Mouse (Mus musculus): ENCODE measurements around the gene Smurf1. TPM values are rescaled to one million over a fixed set of nuclear protein-coding genes. Genes with fewer than 3 reads are reported as not detected.
A peak's percentile ranks its signal among the peaks of the same experiment; 100 is the strongest.

The Smurf1 gene
- polyA plus RNA-seq, 1 experiment: 14.4 TPM

DNA sequence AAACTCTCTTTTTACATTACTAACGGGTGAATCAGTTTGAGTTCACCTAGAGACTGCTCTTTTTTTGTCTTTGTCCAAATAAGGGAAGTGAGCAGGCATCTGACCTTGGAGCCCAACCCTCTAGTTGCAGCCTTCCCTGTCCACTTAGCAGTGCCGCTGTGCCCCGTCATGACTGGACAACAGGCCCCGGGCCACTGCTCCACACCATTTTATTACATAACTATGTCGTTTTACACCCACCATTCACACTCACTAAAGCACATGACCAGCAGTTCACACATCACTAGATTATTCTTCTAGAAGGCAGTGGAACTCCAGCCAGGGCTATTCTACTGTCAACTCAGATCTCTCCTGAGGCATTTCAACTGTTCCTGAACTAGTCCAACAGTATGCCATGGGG lies 33.8 kb downstream of the Smurf1 start:
- no peak overlapping the region for H3K27ac ChIP-seq (ENCODE audit: insufficient read depth, low read depth, low read length)
- peaks cover 23% of the 10 kb centered on the region for H3K4me1 ChIP-seq (ENCODE audit: control insufficient read depth, insufficient read depth, low read length)
- 44% methylated on average over 5 of the region's 5 CpGs for WGBS
- H3K4me3 ChIP-seq (ENCODE audit: insufficient read depth, low read depth, low read length): no peak overlapping the region
- H3K27me3 ChIP-seq (replicated peaks; ENCODE audit: control insufficient read depth, insufficient read depth, low read length): no peaks in the 10 kb centered on the region
- DNase-seq: peak; percentile 35
- TF ChIP-seq CTCF (conservative IDR thresholded peaks at IDR 0.05; ENCODE audit: insufficient read depth, insufficient read length, low read depth, low read length): no peak
- TF ChIP-seq POLR2A (IDR thresholded peaks at IDR 0.05; ENCODE audit: low read depth, low read length): no peak
- no peaks in the 10 kb centered on the region for H3K36me3 ChIP-seq (ENCODE audit: control insufficient read depth, insufficient read depth, low read length)

DNA sequence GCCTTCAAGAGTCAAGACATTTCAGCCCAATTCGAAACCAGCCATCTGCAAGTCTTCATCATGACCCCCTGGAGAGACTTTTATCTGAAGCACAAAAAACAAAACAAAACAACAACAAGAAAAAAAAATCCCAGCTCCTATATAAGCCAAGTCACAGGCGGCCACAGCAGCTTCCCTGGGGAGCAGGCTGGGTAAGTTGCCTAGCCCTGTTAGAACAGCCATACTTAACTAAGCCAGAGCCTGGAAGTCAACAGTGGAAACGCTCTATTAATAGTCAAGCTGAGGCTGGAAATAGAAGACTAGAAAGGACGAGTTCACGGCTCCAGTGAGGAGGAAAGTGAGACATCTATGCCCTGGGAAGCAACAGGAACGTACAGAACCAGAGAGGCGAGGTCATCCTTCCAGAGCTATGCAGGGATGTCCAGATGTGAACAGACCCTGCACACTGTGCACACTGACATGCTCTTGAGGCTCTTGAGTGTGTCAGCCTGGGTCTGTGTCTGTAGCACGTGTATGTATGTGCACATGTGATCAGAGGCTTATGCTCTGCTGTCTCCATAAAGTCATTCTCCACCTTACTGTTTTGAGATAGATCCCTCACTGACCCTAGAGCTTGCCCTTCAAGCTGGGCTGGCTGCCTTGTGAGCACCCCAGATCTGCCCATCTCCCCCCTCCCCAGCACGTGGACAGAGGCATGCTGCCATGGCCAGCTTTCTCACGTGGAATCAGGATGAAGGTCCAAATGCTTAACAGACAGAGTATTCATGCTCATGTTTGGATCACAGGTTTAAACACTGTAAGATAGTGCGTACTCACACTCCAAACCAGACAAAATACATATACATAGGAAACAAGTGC lies 36.6 kb downstream of the Smurf1 start:
- no peak for TF ChIP-seq POLR2A (IDR thresholded peaks at IDR 0.05; ENCODE audit: low read depth, low read length)
- TF ChIP-seq CTCF (conservative IDR thresholded peaks at IDR 0.05; ENCODE audit: insufficient read depth, insufficient read length, low read depth, low read length): no peak
- no peaks in the 10 kb centered on the region for H3K36me3 ChIP-seq (ENCODE audit: control insufficient read depth, insufficient read depth, low read length)
- peak; percentile 58 for DNase-seq
- no peaks in the 10 kb centered on the region for H3K27me3 ChIP-seq (replicated peaks; ENCODE audit: control insufficient read depth, insufficient read depth, low read length)
- 33% methylated on average over 11 of the region's 11 CpGs for WGBS
- peaks cover 4% of the 10 kb centered on the region for H3K4me1 ChIP-seq (ENCODE audit: control insufficient read depth, insufficient read depth, low read length)
- H3K27ac ChIP-seq (ENCODE audit: insufficient read depth, low read depth, low read length): no peak overlapping the region; the same call in 1 of the 2 replicates
- no peak overlapping the region for H3K4me3 ChIP-seq (ENCODE audit: insufficient read depth, low read depth, low read length)

DNA sequence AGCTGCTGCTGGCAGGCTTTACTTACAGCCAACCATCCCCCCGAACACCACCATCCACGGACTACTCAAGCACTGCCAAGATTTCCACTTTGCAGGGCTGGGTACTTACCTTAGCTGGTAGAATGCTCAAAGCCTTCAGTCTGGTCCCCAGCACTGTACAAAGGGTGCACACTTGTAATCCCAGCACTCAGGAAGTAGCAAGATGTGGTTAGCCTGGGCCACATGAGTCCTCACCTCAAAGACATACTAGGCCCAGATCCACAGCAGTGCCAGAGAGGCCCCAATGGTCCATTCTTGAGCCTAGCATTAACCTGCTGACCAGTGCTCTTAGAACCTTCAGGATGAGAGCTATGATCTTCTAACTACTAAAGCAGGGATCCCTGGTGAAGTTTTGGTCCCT lies 39.4 kb downstream of the Smurf1 start:
- no peak overlapping the region for H3K4me3 ChIP-seq (ENCODE audit: insufficient read depth, low read depth, low read length)
- no peaks in the 10 kb centered on the region for H3K27me3 ChIP-seq (replicated peaks; ENCODE audit: control insufficient read depth, insufficient read depth, low read length)
- TF ChIP-seq CTCF (conservative IDR thresholded peaks at IDR 0.05; ENCODE audit: insufficient read depth, insufficient read length, low read depth, low read length): no peak
- TF ChIP-seq POLR2A (IDR thresholded peaks at IDR 0.05; ENCODE audit: low read depth, low read length): no peak
- H3K36me3 ChIP-seq (ENCODE audit: control insufficient read depth, insufficient read depth, low read length): no peaks in the 10 kb centered on the region
- DNase-seq: no peak
- 90% methylated on average over 2 of the region's 2 CpGs for WGBS
- no peak overlapping the region for H3K27ac ChIP-seq (ENCODE audit: insufficient read depth, low read depth, low read length)
- H3K4me1 ChIP-seq (ENCODE audit: control insufficient read depth, insufficient read depth, low read length): peaks cover 7% of the 10 kb centered on the region

DNA sequence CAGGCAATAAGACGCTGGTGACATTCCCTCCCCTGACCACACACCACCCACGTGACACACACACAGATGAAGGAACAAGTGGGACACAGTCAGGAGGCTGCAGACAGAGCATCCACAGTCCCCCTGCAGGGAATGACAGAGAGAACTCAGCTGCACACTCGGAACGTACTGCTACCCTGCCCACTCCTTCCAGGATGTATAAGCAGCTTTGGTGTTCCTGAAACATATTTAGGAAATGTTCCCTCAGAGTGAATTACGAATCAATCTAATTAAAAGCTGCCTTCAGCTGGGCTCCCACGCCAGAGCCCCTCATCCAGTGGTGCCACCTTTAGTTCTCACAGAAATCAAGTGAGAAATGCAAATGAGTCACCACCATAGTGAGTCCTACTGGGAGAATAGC lies 42.3 kb downstream of the Smurf1 start:
- no peak for TF ChIP-seq POLR2A (IDR thresholded peaks at IDR 0.05; ENCODE audit: low read depth, low read length)
- no peak for TF ChIP-seq CTCF (conservative IDR thresholded peaks at IDR 0.05; ENCODE audit: insufficient read depth, insufficient read length, low read depth, low read length)
- 58% methylated on average over 6 of the region's 6 CpGs for WGBS
- no peak overlapping the region for H3K27ac ChIP-seq (ENCODE audit: insufficient read depth, low read depth, low read length)

DNA sequence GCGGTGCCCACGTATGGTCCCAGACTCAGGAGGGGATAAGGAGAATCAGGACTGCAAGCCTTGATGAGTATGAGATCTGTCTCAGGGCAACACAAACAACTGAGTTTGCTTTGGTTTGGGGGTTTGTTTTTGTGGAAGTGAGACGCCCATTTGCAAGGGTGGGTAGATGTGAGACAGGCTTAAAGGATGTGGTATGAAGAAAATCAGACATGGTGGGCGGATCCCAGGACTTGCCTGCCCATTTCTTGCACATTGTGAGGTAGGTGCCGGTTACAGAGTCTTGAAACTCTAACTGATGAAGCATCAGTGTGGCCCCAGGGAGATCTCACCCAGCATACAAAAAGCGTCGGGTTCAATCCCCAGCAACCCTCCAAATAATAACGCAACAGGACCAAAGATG lies 45.9 kb downstream of the Smurf1 start:
- no peaks in the 10 kb centered on the region for H3K27me3 ChIP-seq (replicated peaks; ENCODE audit: control insufficient read depth, insufficient read depth, low read length)
- H3K4me3 ChIP-seq (ENCODE audit: insufficient read depth, low read depth, low read length): no peak overlapping the region
- peaks cover 5% of the 10 kb centered on the region; the same call in 1 of the 2 replicates for H3K4me1 ChIP-seq (ENCODE audit: control insufficient read depth, insufficient read depth, low read length)
- no peak for DNase-seq
- H3K27ac ChIP-seq (ENCODE audit: insufficient read depth, low read depth, low read length): no peak overlapping the region
- TF ChIP-seq POLR2A (IDR thresholded peaks at IDR 0.05; ENCODE audit: low read depth, low read length): no peak
- TF ChIP-seq CTCF (conservative IDR thresholded peaks at IDR 0.05; ENCODE audit: insufficient read depth, insufficient read length, low read depth, low read length): no peak
- H3K36me3 ChIP-seq (ENCODE audit: control insufficient read depth, insufficient read depth, low read length): no peaks in the 10 kb centered on the region
- whole genome bisulfite sequencing: 91% methylated on average over 8 of the region's 8 CpGs

More for the DNA sequence above, 42.3 kb downstream of the Smurf1 start:
- no peaks in the 10 kb centered on the region for H3K36me3 ChIP-seq (ENCODE audit: control insufficient read depth, insufficient read depth, low read length)
- peaks cover 4% of the 10 kb centered on the region; the same call in 1 of the 2 replicates for H3K4me1 ChIP-seq (ENCODE audit: control insufficient read depth, insufficient read depth, low read length)
- DNase-seq: no peak
- no peak overlapping the region for H3K4me3 ChIP-seq (ENCODE audit: insufficient read depth, low read depth, low read length)
- no peaks in the 10 kb centered on the region for H3K27me3 ChIP-seq (replicated peaks; ENCODE audit: control insufficient read depth, insufficient read depth, low read length)

DNA sequence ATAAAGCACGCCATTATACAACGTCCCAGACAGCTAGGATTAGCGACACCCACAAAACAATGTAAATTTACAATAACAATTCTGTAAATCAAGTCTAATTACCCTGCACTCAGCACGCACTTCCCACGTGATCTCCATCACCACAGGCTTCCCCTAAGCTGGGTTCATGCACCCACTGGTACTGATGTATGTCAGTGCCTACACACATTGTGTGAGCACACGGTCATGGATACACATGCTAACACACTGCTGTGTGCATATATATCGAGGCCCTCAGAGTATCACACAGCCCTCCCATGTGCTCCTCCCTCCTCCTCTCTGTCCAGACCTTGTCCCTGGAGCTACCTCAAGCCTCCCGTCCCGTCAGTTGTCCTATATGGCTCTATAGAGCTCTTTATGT lies 46.5 kb downstream of the Smurf1 start:
- Histone ChIP-seq H3K36me3 (ENCODE audit: control insufficient read depth, insufficient read depth, low read length) (no peaks in the 10 kb centered on the region), H3K4me3 (ENCODE audit: insufficient read depth, low read depth, low read length) (no peak overlapping the region), H3K4me1 (ENCODE audit: control insufficient read depth, insufficient read depth, low read length) (peaks cover 9% of the 10 kb centered on the region; the same call in 1 of the 2 replicates), H3K27me3 (replicated peaks; ENCODE audit: control insufficient read depth, insufficient read depth, low read length) (no peaks in the 10 kb centered on the region), H3K27ac (ENCODE audit: insufficient read depth, low read depth, low read length) (no peak overlapping the region)
- no peak for DNase-seq
- WGBS: 81% methylated on average over 9 of the region's 9 CpGs
- TF ChIP-seq POLR2A (IDR thresholded peaks at IDR 0.05; ENCODE audit: low read depth, low read length) (no peak), CTCF (conservative IDR thresholded peaks at IDR 0.05; ENCODE audit: insufficient read depth, insufficient read length, low read depth, low read length) (no peak)

DNA sequence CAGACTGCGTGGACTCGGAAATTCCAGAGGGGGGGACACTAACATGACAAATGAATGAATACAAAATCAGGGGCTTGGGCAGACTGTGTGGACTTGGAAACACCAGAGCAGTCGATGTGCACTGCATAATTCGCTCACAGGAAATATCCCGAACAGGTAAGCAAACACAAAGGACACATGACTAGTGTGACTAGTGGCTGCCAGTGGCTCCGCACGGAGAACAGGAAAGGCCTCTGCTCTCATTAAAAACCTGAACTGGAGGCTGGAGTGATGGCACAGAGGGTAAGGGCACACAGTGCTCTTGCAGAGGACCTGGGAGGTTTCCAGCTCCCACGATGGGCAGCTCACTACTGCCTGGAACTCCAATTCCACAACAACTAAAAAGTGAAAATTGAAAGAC lies 47.4 kb downstream of the Smurf1 start:
- no peaks in the 10 kb centered on the region for H3K27me3 ChIP-seq (replicated peaks; ENCODE audit: control insufficient read depth, insufficient read depth, low read length)
- H3K36me3 ChIP-seq (ENCODE audit: control insufficient read depth, insufficient read depth, low read length): no peaks in the 10 kb centered on the region
- no peak overlapping the region for H3K4me3 ChIP-seq (ENCODE audit: insufficient read depth, low read depth, low read length)
- no peak for DNase-seq
- no peak for TF ChIP-seq CTCF (conservative IDR thresholded peaks at IDR 0.05; ENCODE audit: insufficient read depth, insufficient read length, low read depth, low read length)
- TF ChIP-seq POLR2A (IDR thresholded peaks at IDR 0.05; ENCODE audit: low read depth, low read length): no peak
- peaks cover 9% of the 10 kb centered on the region; the same call in 1 of the 2 replicates for H3K4me1 ChIP-seq (ENCODE audit: control insufficient read depth, insufficient read depth, low read length)
- H3K27ac ChIP-seq (ENCODE audit: insufficient read depth, low read depth, low read length): no peak overlapping the region
- WGBS: 62% methylated on average over 8 of the region's 8 CpGs

Data from kidney, adult 2 months (tissue).